ENCODE assay signal across 29 mouse cellular contexts in the genomic region with DNA sequence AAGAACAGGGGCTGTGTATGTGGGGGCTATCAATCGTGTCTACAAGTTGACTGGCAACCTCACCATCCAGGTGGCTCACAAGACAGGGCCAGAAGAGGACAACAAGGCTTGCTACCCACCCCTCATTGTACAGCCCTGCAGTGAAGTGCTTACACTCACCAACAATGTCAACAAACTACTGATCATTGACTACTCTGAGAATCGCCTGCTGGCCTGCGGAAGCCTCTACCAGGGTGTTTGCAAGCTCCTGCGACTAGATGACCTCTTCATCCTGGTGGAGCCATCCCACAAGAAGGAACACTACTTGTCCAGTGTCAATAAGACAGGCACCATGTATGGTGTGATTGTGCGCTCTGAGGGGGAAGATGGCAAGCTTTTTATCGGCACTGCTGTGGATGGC. TPM values are rescaled to one million over a fixed set of nuclear protein-coding genes. Genes with fewer than 3 reads are reported as not detected.
DNase-seq lines count a peak whose midpoint lies in the region; ATAC-seq and TF ChIP-seq lines count a peak whose summit lies in the region.
"Had no signal": no experiment of that assay in that cellular context is flagged by ENCODE, and none has a peak within 500 bp of the region (broad histone marks: within the 10 kb centered on the region; RNA-seq: fewer than 3 reads in every experiment).

No protein-coding gene starts in this region.

- whole genome bisulfite sequencing in heart, adult 2 months, result 90% methylated on average over 6 of the region's 6 CpGs
- 93% methylated on average over 6 of the region's 6 CpGs for WGBS in hindbrain, embryonic 14.5 days

- no peak for TF ChIP-seq EP300 in heart, adult 2 months (IDR thresholded peaks at IDR 0.05; ENCODE audit: insufficient read depth, low read depth, low read length)

- no peak overlapping the region for H3K9ac ChIP-seq in heart, adult 2 months (ENCODE audit: low read depth, low read length)
- H3K9ac ChIP-seq in hindbrain, embryonic 14.5 days, result no peak overlapping the region
- H3K9ac ChIP-seq: embryonic facial prominence, embryonic 13.5 days; embryonic facial prominence, embryonic 15.5 days; forebrain, embryonic 12.5 days had no signal

- peaks cover 54% of the 10 kb centered on the region for H3K36me3 ChIP-seq in heart, adult 2 months (ENCODE audit: control insufficient read depth, insufficient read depth, low read length)
- H3K36me3 ChIP-seq in hindbrain, embryonic 14.5 days (replicated peaks; ENCODE audit: control insufficient read depth, insufficient read depth), result peaks cover 36% of the 10 kb centered on the region
- H3K36me3 ChIP-seq: G1E had no signal

- DNase-seq in gastrocnemius, adult 2 months, result no peak
- no peak for DNase-seq in gastrocnemius, postnatal 4 days (ENCODE audit: low spot score in 2 of 2)
- no peak for DNase-seq in heart, adult 2 months
- no peak for DNase-seq in heart, adult 9 months (ENCODE audit: low spot score in 2 of 2)
- no peak for DNase-seq in hindbrain, embryonic 14.5 days (ENCODE audit: low spot score)
- DNase-seq: adrenal gland, adult 8-10 months; adrenal gland, postnatal 14 days; adrenal gland, postnatal 36 days; B cell, adult 2 months; cerebellum, adult 11 months; cerebellum, adult 18-20 months; cerebellum, adult 8-10 months; cerebellum, adult 9-11 months; cerebellum, postnatal 14 days; cerebellum, postnatal 36 days; embryo, embryonic 11 days had no signal

- H3K79me2 ChIP-seq in heart, adult 2 months (replicated peaks; ENCODE audit: control insufficient read depth, insufficient read depth, low read length), result peaks cover 11% of the 10 kb centered on the region

- intact Hi-C loops in gastrocnemius, adult 2 months (cut with DNase I), result no loop called here
- intact Hi-C loops in heart, adult 2 months (cut with DNase I), result loop anchor here (2.0 kb wide), 1 partner anchor 19 kb away; no protein-coding TSS in a partner anchor

- no peaks in the 10 kb centered on the region for H3K9me3 ChIP-seq in hindbrain, embryonic 14.5 days (ENCODE audit: control insufficient read depth, low read length)
- H3K9me3 ChIP-seq: embryonic facial prominence, embryonic 13.5 days; embryonic facial prominence, embryonic 15.5 days; forebrain, embryonic 10.5 days; forebrain, embryonic 12.5 days; G1E had no signal

- no peak for TF ChIP-seq POLR2A in heart, adult 2 months (IDR thresholded peaks at IDR 0.05; ENCODE audit: insufficient read depth, low read depth, low read length)

- no peak for TF ChIP-seq CTCF in gastrocnemius, adult 2 months (IDR thresholded peaks at IDR 0.05)
- TF ChIP-seq CTCF in heart, adult 2 months (IDR thresholded peaks at IDR 0.05), result no peak

- no peak overlapping the region for H3K4me3 ChIP-seq in gastrocnemius, adult 2 months
- H3K4me3 ChIP-seq in heart, adult 2 months, result no peak overlapping the region
- no peak overlapping the region for H3K4me3 ChIP-seq in brown adipose tissue, adult 24 weeks (ENCODE audit: insufficient read depth, low read depth, low read length)
- no peak overlapping the region for H3K4me3 ChIP-seq in hindbrain, embryonic 14.5 days (replicated peaks; ENCODE audit: low read length)
- H3K4me3 ChIP-seq: embryonic facial prominence, embryonic 13.5 days; embryonic facial prominence, embryonic 15.5 days; erythroblast, embryonic 14.5 days; forebrain, embryonic 10.5 days; forebrain, embryonic 12.5 days had no signal

- H3K4me1 ChIP-seq in heart, adult 2 months (ENCODE audit: control insufficient read depth, insufficient read depth, low read length), result peaks cover 44% of the 10 kb centered on the region
- H3K4me1 ChIP-seq in brown adipose tissue, adult 24 weeks (ENCODE audit: control insufficient read depth, insufficient read depth, insufficient read length, low read length), result peaks cover 50% of the 10 kb centered on the region
- H3K4me1 ChIP-seq in hindbrain, embryonic 14.5 days (replicated peaks; ENCODE audit: control insufficient read depth, insufficient read depth, low read length), result peaks cover 15% of the 10 kb centered on the region
- H3K4me1 ChIP-seq: forebrain, embryonic 12.5 days had no signal

- ATAC-seq in hindbrain, embryonic 14.5 days (ENCODE audit: low FRiP score), result no peak
- ATAC-seq: activated CD4-positive, CD25-positive, alpha-beta regulatory T cell, adult 4 months; CD4-positive, CD25-positive, alpha-beta regulatory T cell, adult 4 months; forebrain, embryonic 14.5 days; forebrain, embryonic 16.5 days; Patski had no signal

- H3K4me2 ChIP-seq in hindbrain, embryonic 14.5 days (replicated peaks), result no peak overlapping the region
- H3K4me2 ChIP-seq: embryonic facial prominence, embryonic 13.5 days; embryonic facial prominence, embryonic 15.5 days; forebrain, embryonic 12.5 days had no signal

- H3K27ac ChIP-seq in gastrocnemius, adult 2 months, result peak overlapping the region; percentile 86
- peak overlapping the region; percentile 88; the same call in 1 of the 2 replicates for H3K27ac ChIP-seq in heart, adult 2 months
- H3K27ac ChIP-seq in brown adipose tissue, adult 24 weeks (replicated peaks; ENCODE audit: low read depth, low read length), result peak overlapping the region; percentile 57
- no peak overlapping the region for H3K27ac ChIP-seq in hindbrain, embryonic 14.5 days
- H3K27ac ChIP-seq: embryonic facial prominence, embryonic 13.5 days; embryonic facial prominence, embryonic 15.5 days; forebrain, embryonic 10.5 days; forebrain, embryonic 12.5 days had no signal

- no peaks in the 10 kb centered on the region for H3K27me3 ChIP-seq in heart, adult 2 months (ENCODE audit: control insufficient read depth, insufficient read depth, low read length)
- no peaks in the 10 kb centered on the region for H3K27me3 ChIP-seq in hindbrain, embryonic 14.5 days (ENCODE audit: control insufficient read depth, insufficient read depth, low read length)
- H3K27me3 ChIP-seq: CH12.LX; embryonic facial prominence, embryonic 13.5 days; embryonic facial prominence, embryonic 15.5 days; forebrain, embryonic 12.5 days; Patski had no signal

RNA-seq across cellular contexts. Expression of a gene that starts 25.9 kb away (rescaled TPM):
- total RNA-seq in gastrocnemius, adult 2 months (2021), result 10 to 100 TPM in 1 of 2 experiments, 1 to 10 TPM in 1; 6.6 to 13.2 TPM
- 10 to 100 TPM; 27.2 to 31.9 TPM for total RNA-seq in gastrocnemius, postnatal 4 days (2021)
- total RNA-seq in heart, adult 2 months (2021), result 10 to 100 TPM; 22.6 to 30.6 TPM
- 9.8 and 16.7 TPM in 2 replicates for polyA plus RNA-seq in heart, adult 2 months (2012; rRNA removed)
- 5.0 and 6.0 TPM in 2 replicates for polyA plus RNA-seq in brown adipose tissue, adult 24 weeks (2012; ENCODE audit: insufficient read depth, insufficient read length, missing spikeins)
- 44.4 and 48.3 TPM in 2 replicates for polyA plus RNA-seq in hindbrain, embryonic 14.5 days (2014; fragmentation: Nextera tagmentation; extraction: Ambion mirVana)
- polyA plus RNA-seq: activated CD4-positive, CD25-positive, alpha-beta regulatory T cell, adult 4 months; CD4-positive, CD25-positive, alpha-beta regulatory T cell, adult 4 months; G1E had no signal
